Mouse (Mus musculus): ENCODE measurements around the gene Megf6. TPM values are rescaled to one million over a fixed set of nuclear protein-coding genes. Genes with fewer than 3 reads are reported as not detected.

Megf6 gene
- polyA plus RNA-seq, 1 experiment from 2014 or later = 6.8 TPM

- ATAC-seq = no peak
- Histone ChIP-seq H3K9me3 (no peaks in the 10 kb centered on the region), H3K27ac (no peak overlapping the region), H3K4me3 (replicated peaks) (no peak overlapping the region), H3K4me2 (replicated peaks) (no peak overlapping the region), H3K27me3 (no peaks in the 10 kb centered on the region), H3K9ac (replicated peaks) (no peak overlapping the region), H3K4me1 (replicated peaks) (no peaks in the 10 kb centered on the region), H3K36me3 (peaks cover 8% of the 10 kb centered on the region; the same call in 1 of the 2 replicates)
- WGBS = 60% methylated on average over 10 of the region's 10 CpGs
Measured at GRCm38 (mm10) chr4:154269520-154269919, 99.0 kb downstream of the Megf6 start.

GRCm38 (mm10) chr4:154273000-154273399, 102.5 kb downstream of the Megf6 start:
- Histone ChIP-seq H3K4me1 (replicated peaks) (no peaks in the 10 kb centered on the region), H3K27ac (no peak overlapping the region), H3K27me3 (no peaks in the 10 kb centered on the region), H3K9ac (replicated peaks) (no peak overlapping the region), H3K9me3 (no peaks in the 10 kb centered on the region), H3K4me2 (replicated peaks) (no peak overlapping the region), H3K4me3 (replicated peaks) (no peak overlapping the region), H3K36me3 (peaks cover 9% of the 10 kb centered on the region; the same call in 1 of the 2 replicates)
- no peak for ATAC-seq
- WGBS = 56% methylated on average over 3 of the region's 3 CpGs

GRCm38 (mm10) chr4:154279481-154279880, 109.0 kb downstream of the Megf6 start:
- no peak overlapping the region for H3K9ac ChIP-seq (replicated peaks)
- no peaks in the 10 kb centered on the region for H3K27me3 ChIP-seq
- no peaks in the 10 kb centered on the region for H3K4me1 ChIP-seq (replicated peaks)
- no peak overlapping the region for H3K4me3 ChIP-seq (replicated peaks)
- peaks cover 4% of the 10 kb centered on the region; the same call in 1 of the 2 replicates for H3K36me3 ChIP-seq
- no peak for ATAC-seq
- H3K27ac ChIP-seq = no peak overlapping the region
- H3K9me3 ChIP-seq = no peaks in the 10 kb centered on the region
- no peak overlapping the region for H3K4me2 ChIP-seq (replicated peaks)
- WGBS = 89% methylated on average over 9 of the region's 9 CpGs

- H3K9me3 ChIP-seq = no peaks in the 10 kb centered on the region
- no peaks in the 10 kb centered on the region for H3K27me3 ChIP-seq
- no peak overlapping the region for H3K9ac ChIP-seq (replicated peaks)
- 83% methylated on average over 7 of the region's 7 CpGs for WGBS
- no peak overlapping the region for H3K27ac ChIP-seq
- no peak overlapping the region for H3K4me2 ChIP-seq (replicated peaks)
- no peaks in the 10 kb centered on the region for H3K4me1 ChIP-seq (replicated peaks)
- H3K4me3 ChIP-seq (replicated peaks) = no peak overlapping the region
- ATAC-seq = no peak
- H3K36me3 ChIP-seq = no peaks in the 10 kb centered on the region
Measured at GRCm38 (mm10) chr4:154283671-154284070, 113.1 kb downstream of the Megf6 start.

- no peak overlapping the region for H3K4me2 ChIP-seq (replicated peaks)
- no peak for ATAC-seq
- 64% methylated on average over 4 of the region's 4 CpGs for WGBS
- no peaks in the 10 kb centered on the region for H3K9me3 ChIP-seq
- no peak overlapping the region for H3K4me3 ChIP-seq (replicated peaks)
- H3K36me3 ChIP-seq = no peaks in the 10 kb centered on the region
- peaks cover 10% of the 10 kb centered on the region for H3K27me3 ChIP-seq
- H3K27ac ChIP-seq = no peak overlapping the region
- peaks cover 5% of the 10 kb centered on the region; the same call in 1 of the 2 replicates for H3K4me1 ChIP-seq (replicated peaks)
- no peak overlapping the region for H3K9ac ChIP-seq (replicated peaks)
Measured at GRCm38 (mm10) chr4:154293735-154294201, 123.2 kb downstream of the Megf6 start.

- Histone ChIP-seq H3K9ac (replicated peaks) (no peak overlapping the region), H3K27ac (no peak overlapping the region), H3K36me3 (no peaks in the 10 kb centered on the region), H3K4me3 (replicated peaks) (no peak overlapping the region), H3K27me3 (peaks cover 15% of the 10 kb centered on the region), H3K4me1 (replicated peaks) (peaks cover 5% of the 10 kb centered on the region; the same call in 1 of the 2 replicates), H3K4me2 (replicated peaks) (no peak overlapping the region), H3K9me3 (no peaks in the 10 kb centered on the region)
- ATAC-seq = no peak
- WGBS = 43% methylated on average over 8 of the region's 8 CpGs
Measured at GRCm38 (mm10) chr4:154294262-154294731, 123.8 kb downstream of the Megf6 start.

- no peak overlapping the region for H3K27ac ChIP-seq
- H3K27me3 ChIP-seq = peaks cover 47% of the 10 kb centered on the region
- no peaks in the 10 kb centered on the region for H3K9me3 ChIP-seq
- no peak overlapping the region for H3K9ac ChIP-seq (replicated peaks)
- ATAC-seq = no peak
- H3K4me2 ChIP-seq (replicated peaks) = no peak overlapping the region
- no peak overlapping the region for H3K4me3 ChIP-seq (replicated peaks)
- 42% methylated on average over 9 of the region's 9 CpGs for WGBS
- no peaks in the 10 kb centered on the region for H3K36me3 ChIP-seq
- H3K4me1 ChIP-seq (replicated peaks) = peaks cover 14% of the 10 kb centered on the region
Measured at GRCm38 (mm10) chr4:154297761-154298160, 127.2 kb downstream of the Megf6 start.

- peak overlapping the region; percentile 74 for H3K4me2 ChIP-seq (replicated peaks)
- H3K9me3 ChIP-seq = no peaks in the 10 kb centered on the region
- peak overlapping the region; percentile 44 for H3K4me3 ChIP-seq (replicated peaks)
- peaks cover 47% of the 10 kb centered on the region for H3K27me3 ChIP-seq
- H3K9ac ChIP-seq (replicated peaks) = peak overlapping the region; percentile 56
- peaks cover 10% of the 10 kb centered on the region for H3K4me1 ChIP-seq (replicated peaks)
- under 1% methylated on average over 61 of the region's 66 CpGs for WGBS
- H3K36me3 ChIP-seq = no peaks in the 10 kb centered on the region
- H3K27ac ChIP-seq = no peak overlapping the region
- ATAC-seq = 0 out of 2 replicates have a peak, but pooled peaks have one; percentile 25
Measured at GRCm38 (mm10) chr4:154299541-154300271, 129.2 kb downstream of the Megf6 start.

- Histone ChIP-seq H3K27ac (no peak within 1 kb of the TSS), H3K27me3 (peaks cover 47% of the 10 kb centered on the region), H3K4me1 (replicated peaks) (peaks cover 10% of the 10 kb centered on the region), H3K36me3 (no peaks in the 10 kb centered on the region), H3K9me3 (no peaks in the 10 kb centered on the region), H3K4me3 (replicated peaks) (no peak within 1 kb of the TSS), H3K4me2 (replicated peaks) (no peak within 1 kb of the TSS), H3K9ac (replicated peaks) (no peak within 1 kb of the TSS)
- WGBS = 24% methylated on average over 7 of the region's 7 CpGs
- peak; percentile 70 for ATAC-seq
Measured at GRCm38 (mm10) chr4:154301466-154301881, 130.9 kb downstream of the Megf6 start, which contains the start of gene Arhgef16. TSS of gene Arhgef16 (minus strand) at chr4:154301676.

- Histone ChIP-seq H3K27ac (no peak overlapping the region), H3K9me3 (no peaks in the 10 kb centered on the region), H3K4me3 (replicated peaks) (no peak overlapping the region), H3K4me1 (replicated peaks) (no peaks in the 10 kb centered on the region), H3K9ac (replicated peaks) (no peak overlapping the region), H3K4me2 (replicated peaks) (no peak overlapping the region), H3K27me3 (0 out of 2 replicates have a peak, but pooled peaks cover 4% of the 10 kb centered on the region), H3K36me3 (no peaks in the 10 kb centered on the region)
- WGBS = 88% methylated on average over 2 of the region's 2 CpGs
- no peak for ATAC-seq
Measured at GRCm38 (mm10) chr4:154309131-154309530, 138.6 kb downstream of the Megf6 start.

GRCm38 (mm10) chr4:154310576-154311262, 140.2 kb downstream of the Megf6 start:
- Histone ChIP-seq H3K4me1 (replicated peaks) (no peaks in the 10 kb centered on the region), H3K27ac (no peak overlapping the region), H3K9me3 (no peaks in the 10 kb centered on the region), H3K9ac (replicated peaks) (no peak overlapping the region), H3K4me2 (replicated peaks) (no peak overlapping the region), H3K4me3 (replicated peaks) (no peak overlapping the region), H3K27me3 (0 out of 2 replicates have a peak, but pooled peaks cover 4% of the 10 kb centered on the region), H3K36me3 (no peaks in the 10 kb centered on the region)
- 84% methylated on average over 9 of the region's 9 CpGs for WGBS
- no peak for ATAC-seq
